Comparison of ENCODE assay signal across 29 mouse cellular contexts in the genomic region with DNA sequence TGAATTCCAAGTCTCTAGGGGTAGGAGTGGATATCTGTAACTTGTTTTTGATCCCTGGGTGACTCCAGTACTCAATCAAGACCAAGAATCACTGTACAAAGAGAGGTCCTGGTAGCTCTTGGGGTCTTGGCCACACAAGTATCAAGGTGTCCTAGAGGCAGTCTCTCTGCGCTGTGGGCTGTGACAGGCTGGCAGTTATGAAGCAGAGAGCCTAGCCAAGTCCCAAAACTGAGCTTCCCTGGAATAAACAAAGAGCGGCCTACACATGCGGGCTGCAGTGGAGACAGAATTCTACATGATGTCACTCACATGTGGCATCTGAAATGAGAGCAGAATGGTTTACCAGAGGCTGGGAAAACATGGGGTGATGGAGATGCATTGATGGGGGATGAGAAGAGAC.
DNase-seq lines count a peak whose midpoint lies in the region; ATAC-seq lines count a peak whose summit lies in the region.
"Had no signal": no experiment of that assay in that cellular context is flagged by ENCODE, and none has a peak within 500 bp of the region (broad histone marks: within the 10 kb centered on the region; RNA-seq: fewer than 3 reads in every experiment).

No protein-coding gene starts in this region.

- no peak overlapping the region for H3K4me3 ChIP-seq in liver, embryonic 11.5 days (ENCODE audit: low read depth, low read length)
- H3K4me3 ChIP-seq: embryonic facial prominence, embryonic 10.5 days; embryonic facial prominence, embryonic 13.5 days; erythroblast, embryonic 14.5 days; hindbrain, embryonic 10.5 days; hindbrain, embryonic 13.5 days; intestine, embryonic 15.5 days had no signal

- H3K27me3 ChIP-seq in liver, embryonic 11.5 days (replicated peaks; ENCODE audit: control insufficient read depth, insufficient read depth, low read length): no peaks in the 10 kb centered on the region
- H3K27me3 ChIP-seq: CH12.LX; embryonic facial prominence, embryonic 13.5 days; hindbrain, embryonic 13.5 days; intestine, embryonic 15.5 days; Patski had no signal

- no peaks in the 10 kb centered on the region for H3K36me3 ChIP-seq in liver, embryonic 11.5 days (ENCODE audit: control insufficient read depth, insufficient read depth, low read length)
- H3K36me3 ChIP-seq: embryonic facial prominence, embryonic 10.5 days; hindbrain, embryonic 10.5 days; hindbrain, embryonic 13.5 days; intestine, embryonic 15.5 days had no signal

- H3K4me1 ChIP-seq in liver, embryonic 11.5 days (replicated peaks; ENCODE audit: control insufficient read depth, insufficient read depth, low read length): no peaks in the 10 kb centered on the region
- H3K4me1 ChIP-seq: embryonic facial prominence, embryonic 13.5 days had no signal

- 92% methylated on average over 3 of the region's 3 CpGs for WGBS in liver, embryonic 11.5 days

- ATAC-seq in frontal cortex, adult (ENCODE audit: low TSS enrichment): peak; percentile 77
- no peak for ATAC-seq in liver, embryonic 11.5 days (replicated peaks; ENCODE audit: low FRiP score)
- ATAC-seq: forebrain, embryonic 14.5 days; forebrain, postnatal 0 days; hindbrain, embryonic 16.5 days; intestine, embryonic 15.5 days; Patski had no signal

- no peak for DNase-seq in frontal cortex, postnatal 25 days (ENCODE audit: low spot score in 2 of 2)
- DNase-seq in layer of hippocampus, adult 9-11 months: peak; percentile 36
- DNase-seq in layer of hippocampus, adult 11-12 months (ENCODE audit: low spot score): no peak
- peak; percentile 37 for DNase-seq in brain, adult 2 months (ENCODE audit: low read depth, low spot score)
- no peak for DNase-seq in liver, embryonic 11.5 days (ENCODE audit: low spot score)
- DNase-seq: adrenal gland, postnatal 10 days; adrenal gland, postnatal 36 days; B cell, adult 2 months; cerebellum, adult 11 months; cerebellum, adult 8-10 months; cerebellum, postnatal 10 days; cerebellum, postnatal 36 days; embryo, embryonic 11 days; forebrain, postnatal 0 days; gastrocnemius, postnatal 10 days; gastrocnemius, postnatal 36 days had no signal

- no peak overlapping the region for H3K9ac ChIP-seq in liver, embryonic 11.5 days (ENCODE audit: low read depth, low read length)
- H3K9ac ChIP-seq: embryonic facial prominence, embryonic 13.5 days; forebrain, postnatal 0 days; hindbrain, embryonic 13.5 days; intestine, embryonic 15.5 days had no signal

- H3K4me2 ChIP-seq in liver, embryonic 11.5 days: no peak overlapping the region
- H3K4me2 ChIP-seq: embryonic facial prominence, embryonic 13.5 days; heart, embryonic 11.5 days; hindbrain, embryonic 13.5 days; intestine, embryonic 15.5 days had no signal

- no peaks in the 10 kb centered on the region for H3K9me3 ChIP-seq in liver, embryonic 11.5 days (ENCODE audit: control insufficient read depth, low read length)
- H3K9me3 ChIP-seq: embryonic facial prominence, embryonic 10.5 days; embryonic facial prominence, embryonic 13.5 days; G1E; hindbrain, embryonic 10.5 days; hindbrain, embryonic 13.5 days; intestine, embryonic 15.5 days had no signal

- no peak overlapping the region for H3K27ac ChIP-seq in liver, embryonic 11.5 days (ENCODE audit: low read depth, low read length)
- H3K27ac ChIP-seq: embryonic facial prominence, embryonic 10.5 days; embryonic facial prominence, embryonic 13.5 days; hindbrain, embryonic 10.5 days; hindbrain, embryonic 13.5 days; intestine, embryonic 15.5 days had no signal

Comparison
In these comparisons a context has a peak if more than half of its experiments do, and no peak if none do; other contexts are left out.
1. DNase-seq: peak in layer of hippocampus, adult 9-11 months (single experiment) and brain, adult 2 months (single experiment); none in frontal cortex, postnatal 25 days (0 of 2), layer of hippocampus, adult 11-12 months (single experiment) and liver, embryonic 11.5 days (single experiment).